Mouse (Mus musculus): ENCODE measurements around the gene Polr3b.

Gene Polr3b

GRCm38 (mm10) chr10:84611664-84612063 is 10.4 kb upstream of the Polr3b start:
- no peak for DNase-seq

DNA sequence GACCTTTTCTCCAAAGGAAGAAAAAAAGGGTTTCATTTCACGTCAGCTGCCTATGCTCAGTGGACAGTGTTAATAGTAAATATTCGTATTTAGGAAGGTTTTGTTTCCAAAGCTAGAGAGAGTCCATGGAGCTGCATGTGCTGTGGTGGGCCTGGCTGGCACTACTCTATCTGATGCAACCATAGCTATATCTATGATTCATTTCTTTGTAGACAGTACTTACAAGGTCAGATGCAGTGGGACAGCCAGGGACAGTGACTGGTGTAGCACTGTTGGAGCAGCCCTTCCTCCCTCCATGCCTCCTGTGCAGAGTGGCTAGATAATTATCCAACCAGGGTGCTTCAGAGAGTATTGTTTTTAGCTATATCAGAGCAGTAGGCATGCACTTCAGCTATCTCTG is 9.8 kb upstream of the Polr3b start:
- no peak for DNase-seq

GRCm38 (mm10) chr10:84613366-84613765 is 8.7 kb upstream of the Polr3b start:
- DNase-seq: no peak

DNA sequence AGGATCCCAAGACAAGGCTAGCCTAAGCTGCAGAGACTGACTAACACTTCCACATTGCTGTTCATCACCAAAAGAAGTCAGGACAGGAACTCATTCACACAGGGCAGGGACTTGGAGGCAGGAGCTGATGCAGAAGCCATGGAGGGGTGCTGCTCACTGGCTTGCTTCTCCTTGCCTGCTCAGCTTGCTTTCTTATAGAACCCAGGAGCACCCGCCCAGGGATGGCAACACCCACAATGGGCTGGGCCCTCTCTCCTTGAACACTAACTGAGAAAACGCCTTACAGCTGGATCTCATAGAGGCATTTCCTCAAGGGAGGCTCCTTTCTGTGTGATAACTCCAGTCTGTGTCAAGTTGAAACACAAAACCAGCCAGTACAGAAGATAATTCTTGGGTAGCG is 7.0 kb upstream of the Polr3b start:
- no peak for DNase-seq

GRCm38 (mm10) chr10:84631182-84631581 is 9.1 kb downstream of the Polr3b start:
- DNase-seq: peak in 1 of 2 experiments; percentile 11

GRCm38 (mm10) chr10:84632005-84632404 is 9.9 kb downstream of the Polr3b start:
- DNase-seq: no peak

DNA sequence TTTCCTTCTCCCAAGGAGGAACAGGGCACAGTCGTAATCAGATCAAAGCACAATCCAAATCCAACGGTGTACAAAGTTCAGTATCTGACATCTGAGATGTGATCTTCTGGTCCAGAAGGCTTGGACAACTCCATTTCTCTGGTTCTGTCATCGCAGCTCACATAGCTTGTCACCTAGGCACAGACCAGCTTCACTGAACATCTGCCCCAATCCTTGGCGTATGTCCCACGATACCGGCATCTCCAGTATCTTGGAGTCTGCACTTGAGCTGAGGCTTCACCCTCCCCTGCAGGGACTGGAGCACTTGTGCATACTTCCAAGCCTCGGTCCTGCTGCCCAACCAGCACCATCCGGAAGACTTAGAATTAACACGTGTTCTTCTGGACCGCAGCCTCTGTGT is 14.6 kb downstream of the Polr3b start:
- no peak for DNase-seq

DNA sequence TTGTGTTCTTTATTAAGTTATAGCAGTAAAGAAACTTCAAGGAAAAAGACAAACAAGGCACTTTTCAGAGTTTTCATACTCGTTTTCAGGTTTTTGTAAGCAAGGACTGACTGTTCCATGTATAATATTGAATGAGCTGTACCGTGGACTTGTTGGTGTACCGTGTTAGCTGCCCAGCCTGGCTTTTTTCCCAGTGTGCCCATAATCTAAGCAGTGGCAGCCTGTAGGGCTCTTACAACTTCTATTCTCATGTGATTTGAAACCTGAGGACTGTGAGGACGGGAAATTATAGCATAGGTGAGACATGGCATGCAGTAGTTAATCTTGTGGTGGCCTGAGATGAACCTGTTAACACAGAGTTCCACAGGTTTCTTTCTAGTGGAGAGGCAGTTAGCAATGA is 16.3 kb downstream of the Polr3b start:
- DNase-seq: no peak

DNA sequence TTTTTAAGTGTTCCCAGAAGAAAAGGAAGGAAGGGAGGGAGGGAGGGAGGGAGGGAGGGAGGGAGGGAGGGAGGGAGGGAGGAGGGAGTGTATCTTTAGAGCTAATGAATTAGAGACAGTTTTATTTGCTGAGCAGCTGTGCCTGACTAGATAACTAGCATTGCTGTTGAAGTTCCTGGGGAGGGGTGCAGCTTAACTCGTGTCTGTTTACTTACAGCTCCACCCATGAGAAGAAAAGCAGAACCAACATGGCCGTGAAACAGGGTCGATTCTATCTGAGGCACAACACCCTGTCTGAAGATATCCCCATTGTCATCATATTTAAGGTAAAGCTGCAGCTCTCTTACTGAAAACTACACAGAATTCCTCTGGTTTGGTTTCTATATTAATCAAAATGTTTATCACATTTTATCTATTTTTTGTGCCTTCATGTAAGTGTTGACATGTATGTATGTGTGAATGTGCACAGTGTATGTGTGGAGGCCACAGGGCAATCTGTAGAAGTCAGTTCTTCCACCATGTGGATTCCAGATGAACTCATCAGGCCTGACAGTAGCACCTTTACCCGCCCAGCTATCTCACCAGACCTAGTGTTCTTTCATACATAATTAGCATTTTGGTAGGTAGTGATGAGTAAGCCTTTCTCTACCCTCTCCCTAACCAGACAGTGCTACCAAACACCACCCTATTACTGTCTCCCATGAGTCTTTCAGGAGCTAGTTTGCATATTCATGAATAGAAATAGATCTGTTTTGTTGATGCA is 17.6 kb downstream of the Polr3b start:
- no peak for DNase-seq

GRCm38 (mm10) chr10:84640861-84641260 is 18.8 kb downstream of the Polr3b start:
- no peak for DNase-seq

GRCm38 (mm10) chr10:84641576-84641975 is 19.5 kb downstream of the Polr3b start:
- DNase-seq: no peak

- DNase-seq: no peak
These were observed 23.8 kb downstream of the Polr3b start for GRCm38 (mm10) chr10:84645940-84646339.

GRCm38 (mm10) chr10:84646506-84647102 is 24.5 kb downstream of the Polr3b start:
- peak; percentile 27 for DNase-seq

DNA sequence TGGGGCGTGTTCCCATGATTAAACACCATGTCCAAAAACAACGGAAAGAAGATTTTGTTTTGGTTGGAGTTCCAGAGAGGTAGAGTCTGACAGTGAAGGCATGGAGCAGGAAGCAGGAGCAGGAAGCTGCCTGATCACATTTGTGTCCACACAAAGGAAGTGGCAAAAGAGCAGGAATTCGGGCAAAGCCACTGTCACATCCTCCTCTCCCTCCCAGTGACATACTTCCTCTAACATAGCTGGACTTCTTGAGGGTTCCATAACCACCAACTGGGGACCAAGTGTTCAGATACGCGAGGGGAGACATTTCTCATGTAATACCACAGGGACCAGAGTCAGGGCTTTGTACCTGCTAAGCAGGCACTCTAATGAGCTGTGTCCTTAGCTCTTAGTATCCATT is 25.2 kb downstream of the Polr3b start:
- DNase-seq: no peak

- DNase-seq: no peak
These were observed 26.8 kb downstream of the Polr3b start for GRCm38 (mm10) chr10:84648911-84649310.

DNA sequence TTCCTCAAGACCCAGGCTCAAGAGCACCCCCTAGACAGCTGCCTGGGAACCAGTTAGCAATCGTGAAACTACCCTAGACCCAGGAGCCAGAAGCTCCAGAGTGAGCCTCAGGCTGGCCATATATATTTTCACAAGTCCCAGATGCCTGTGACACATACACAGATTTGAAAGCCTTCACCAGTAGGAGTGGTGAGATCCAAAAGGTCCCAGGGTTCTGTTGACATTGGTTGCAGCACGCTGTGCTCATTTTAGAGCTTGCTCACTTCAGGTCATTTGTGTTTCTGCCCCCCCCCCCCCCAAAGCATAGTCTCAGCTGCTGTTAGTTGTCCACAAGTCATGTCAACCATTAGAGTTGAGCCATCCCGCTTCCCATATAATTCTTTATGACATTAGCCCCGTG is 31.9 kb downstream of the Polr3b start:
- DNase-seq: no peak

DNA sequence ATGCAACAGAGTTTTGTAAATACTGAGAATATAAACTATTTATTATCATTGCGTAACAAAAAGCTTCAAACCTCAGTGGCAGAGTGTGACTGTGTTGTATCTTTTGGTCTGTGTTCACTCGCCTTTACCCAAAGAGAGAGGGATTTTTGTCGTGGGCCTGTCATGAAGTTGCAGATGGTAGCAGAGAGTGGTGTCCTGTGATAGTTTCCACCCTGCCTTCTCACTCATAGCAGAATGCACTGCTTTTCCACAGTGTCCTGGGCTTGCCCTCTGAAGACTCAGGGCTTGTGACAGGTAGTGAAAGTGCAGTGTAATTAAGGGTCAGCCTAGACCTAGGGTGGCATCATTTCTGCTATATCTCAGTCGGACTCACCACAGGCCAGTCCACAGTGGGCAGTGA is 32.6 kb downstream of the Polr3b start:
- no peak for DNase-seq

DNA sequence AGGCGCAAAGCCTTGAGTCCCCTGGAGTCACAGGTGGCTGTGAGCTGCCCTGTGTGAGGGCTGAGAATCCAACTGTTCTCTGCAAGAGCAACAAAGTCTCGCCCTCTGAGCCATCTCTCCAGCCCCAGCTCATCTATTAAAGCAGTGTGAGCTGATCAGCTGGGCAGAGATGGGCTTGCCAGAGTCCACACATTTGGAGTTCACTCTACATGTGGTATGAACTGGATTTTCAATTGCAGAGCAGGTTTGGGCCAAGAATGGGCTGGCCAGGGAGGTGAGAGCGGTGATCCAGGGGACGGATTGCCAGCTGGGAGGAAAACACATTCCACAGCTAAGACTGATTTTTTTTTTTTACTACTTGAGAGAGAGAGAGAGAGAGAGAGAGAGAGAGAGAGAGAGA is 34.5 kb downstream of the Polr3b start:
- no peak for DNase-seq

DNA sequence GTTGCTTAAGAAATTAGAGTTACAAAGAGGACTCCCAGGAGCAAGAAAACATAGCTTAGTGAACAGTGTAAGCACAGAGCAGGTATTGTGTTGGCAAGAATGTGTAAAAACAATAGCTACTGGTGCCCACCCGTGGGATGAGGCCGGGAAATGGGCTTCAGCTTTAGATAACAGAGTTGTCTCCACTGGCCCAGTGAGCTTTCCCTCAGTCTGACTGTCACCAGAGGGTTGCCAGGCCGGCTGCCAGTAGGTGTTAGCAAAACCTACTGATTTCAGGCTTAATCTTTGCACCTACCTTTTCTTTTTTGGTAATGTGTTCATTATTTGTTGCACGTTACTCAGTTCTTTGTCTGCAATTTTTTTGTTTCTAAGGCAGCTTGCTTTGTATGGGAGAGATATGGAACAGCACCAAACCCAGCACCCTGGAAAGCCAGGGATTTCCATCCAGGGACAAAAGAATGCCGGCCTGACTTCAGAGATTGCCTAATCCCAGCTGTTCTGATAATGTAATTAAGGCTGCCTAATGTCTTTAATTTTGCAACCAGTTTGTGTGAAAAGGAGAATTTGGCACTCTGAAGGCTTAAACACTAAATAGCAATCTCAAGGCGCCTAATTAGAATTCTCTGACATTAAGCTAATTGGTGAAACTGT is 35.5 kb downstream of the Polr3b start:
- DNase-seq: no peak

- DNase-seq: no peak
These were observed 36.2 kb downstream of the Polr3b start for GRCm38 (mm10) chr10:84658088-84658848.

DNA sequence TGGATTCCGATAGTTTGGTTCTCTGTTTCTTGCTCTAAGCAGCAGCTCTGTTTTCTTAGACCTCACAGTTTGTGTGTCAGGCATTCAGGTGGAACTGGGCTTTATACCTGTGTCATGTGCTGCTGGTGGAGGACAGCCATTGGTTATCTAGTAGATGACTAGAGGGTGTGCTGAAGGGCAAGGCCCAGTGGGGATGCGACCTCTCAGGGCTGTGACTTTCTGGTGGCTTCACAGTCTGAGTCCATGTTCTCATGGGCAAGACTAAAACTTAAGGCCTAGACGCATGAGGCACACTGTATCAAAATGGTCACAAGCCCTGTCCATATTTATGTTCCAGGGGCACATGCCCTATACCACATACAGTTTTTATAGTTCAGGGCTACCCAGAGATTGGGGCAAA is 37.2 kb downstream of the Polr3b start:
- DNase-seq: no peak

DNA sequence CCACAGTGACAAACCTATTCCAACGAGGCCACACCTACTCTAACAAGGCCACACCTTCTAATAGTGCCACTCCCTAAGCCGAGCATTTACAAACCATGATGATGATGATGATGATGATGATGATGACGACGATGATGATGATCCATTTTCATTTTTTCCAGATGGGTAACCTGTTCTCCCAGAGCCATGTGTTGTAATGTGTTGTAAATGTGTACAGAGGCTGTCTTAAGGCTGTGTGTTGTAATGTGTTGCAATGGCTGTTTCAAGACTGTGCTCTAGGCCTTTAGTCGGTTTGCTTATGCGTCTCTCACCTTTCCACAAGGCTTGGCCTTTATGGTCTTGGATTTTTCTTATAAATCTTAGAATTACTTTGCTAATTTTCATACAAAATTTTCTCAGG is 40.0 kb downstream of the Polr3b start:
- DNase-seq: no peak

- DNase-seq: no peak
These were observed 43.7 kb downstream of the Polr3b start for GRCm38 (mm10) chr10:84665713-84666260.
